Mouse (Mus musculus): ENCODE measurements around the gene Chil4.

DNA sequence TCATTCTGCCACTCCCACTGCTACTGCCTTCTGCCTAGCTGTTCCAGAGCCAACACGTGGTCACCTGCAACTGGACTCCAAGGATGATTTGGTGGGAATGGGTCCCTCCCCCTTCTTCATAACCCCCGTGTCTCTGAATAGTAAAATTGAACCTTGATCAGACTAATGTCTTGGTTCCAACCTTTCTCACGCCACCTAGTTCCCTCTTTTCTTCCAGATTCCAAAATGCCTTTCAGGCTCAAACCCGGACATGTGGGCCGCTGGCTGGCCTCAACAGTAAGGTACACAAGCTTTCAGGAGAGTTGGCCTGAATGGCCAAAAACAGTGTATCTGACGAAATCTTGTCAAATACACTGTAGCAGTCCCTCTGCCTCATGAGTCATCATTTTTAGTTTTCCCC, 33.4 kb upstream of the Chil4 start:
- TF ChIP-seq CTCF (IDR thresholded peaks at IDR 0.05; ENCODE audit: insufficient read depth, low read depth, low read length) (no peak), POLR2A (IDR thresholded peaks at IDR 0.05; ENCODE audit: insufficient read depth, low read depth, low read length) (no peak)

Data from olfactory bulb, adult 2 months (tissue).